Comparison of ENCODE assay signal across 17 mouse cellular contexts in the genomic region with DNA sequence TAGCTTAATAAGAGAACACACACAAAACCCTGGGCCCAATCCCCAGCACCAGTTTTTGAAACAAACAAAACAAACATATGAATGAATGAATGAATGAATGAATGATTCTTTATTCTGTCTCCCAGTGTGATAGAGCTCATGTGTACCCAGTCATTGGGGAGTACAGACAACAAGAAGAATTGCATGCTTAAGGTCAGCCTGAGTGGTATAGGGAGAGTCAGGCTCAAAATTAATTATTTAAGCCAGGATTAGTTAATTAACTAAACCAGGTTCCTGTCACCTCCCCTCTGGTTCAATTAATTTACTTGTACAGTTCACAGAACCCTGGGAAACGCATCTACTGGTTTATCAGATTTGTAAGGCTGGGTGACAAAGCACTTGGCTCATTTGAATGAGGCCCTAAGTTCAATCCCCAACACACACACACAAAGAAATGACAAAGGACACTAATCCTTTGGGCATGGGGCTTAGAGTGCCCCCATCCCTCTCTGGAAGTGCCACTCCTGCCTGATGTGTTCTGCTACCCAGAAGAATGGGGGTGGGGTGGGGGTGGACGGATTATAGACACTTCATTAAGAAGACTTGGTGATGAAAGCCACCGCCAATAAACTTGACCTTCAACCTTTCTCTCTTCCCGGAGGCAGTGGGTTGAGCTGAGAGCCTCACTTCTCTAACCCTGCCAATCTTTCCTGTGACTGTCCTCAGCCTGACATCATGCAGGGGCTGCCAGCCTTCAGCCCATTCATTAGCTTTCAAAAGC. TPM values are rescaled to one million over a fixed set of nuclear protein-coding genes. Genes with fewer than 3 reads are reported as not detected.
A peak's percentile ranks its signal among the peaks of the same experiment; 100 is the strongest.
DNase-seq lines count a peak whose midpoint lies in the region; ATAC-seq and TF ChIP-seq lines count a peak whose summit lies in the region.
"Had no signal": no experiment of that assay in that cellular context is flagged by ENCODE, and none has a peak within 500 bp of the region (broad histone marks: within the 10 kb centered on the region; RNA-seq: fewer than 3 reads in every experiment).

No protein-coding gene starts in this region.

- no peak overlapping the region for H3K4me3 ChIP-seq in cerebellum, adult 2 months (replicated peaks; ENCODE audit: insufficient read depth, low read depth, low read length)
- no peak overlapping the region for H3K4me3 ChIP-seq in forebrain, embryonic 14.5 days (ENCODE audit: low read depth, low read length)
- no peak overlapping the region for H3K4me3 ChIP-seq in midbrain, embryonic 16.5 days (ENCODE audit: low read depth, low read length)
- H3K4me3 ChIP-seq: embryonic facial prominence, embryonic 12.5 days; heart, embryonic 15.5 days; intestine, embryonic 15.5 days; limb, embryonic 15.5 days; neural tube, embryonic 13.5 days had no signal

- DNase-seq in cerebellum, adult 2 months, result no peak
- DNase-seq in cerebellum, postnatal 10 days, result no peak
- DNase-seq in lung, postnatal 10 days, result peak; percentile 30
- no peak for DNase-seq in lung, postnatal 25 days (ENCODE audit: low spot score)
- DNase-seq in forebrain, embryonic 14.5 days (ENCODE audit: low spot score), result peak; percentile 55
- DNase-seq in right cerebral cortex, postnatal 10 days (ENCODE audit: low spot score in 2 of 2), result no peak
- DNase-seq in frontal cortex, postnatal 36 days (ENCODE audit: low spot score in 2 of 2), result no peak
- DNase-seq: cerebellum, adult 18-20 months; kidney, postnatal 14 days; right cerebral cortex, postnatal 14 days had no signal

- no peaks in the 10 kb centered on the region for H3K36me3 ChIP-seq in forebrain, embryonic 14.5 days (ENCODE audit: control insufficient read depth, insufficient read depth, low read length)
- no peaks in the 10 kb centered on the region for H3K36me3 ChIP-seq in midbrain, embryonic 16.5 days (ENCODE audit: control insufficient read depth, insufficient read depth, low read length)
- H3K36me3 ChIP-seq: embryonic facial prominence, embryonic 12.5 days; G1E; heart, embryonic 15.5 days; intestine, embryonic 15.5 days; limb, embryonic 15.5 days; neural tube, embryonic 13.5 days had no signal

- peaks cover 59% of the 10 kb centered on the region for H3K4me1 ChIP-seq in cerebellum, adult 2 months (ENCODE audit: control insufficient read depth, insufficient read depth, low read length)
- peaks cover 12% of the 10 kb centered on the region; the same call in 1 of the 2 replicates for H3K4me1 ChIP-seq in forebrain, embryonic 14.5 days (ENCODE audit: control insufficient read depth, insufficient read depth, low read length)
- H3K4me1 ChIP-seq in midbrain, embryonic 16.5 days (ENCODE audit: control insufficient read depth, insufficient read depth, low read length), result peaks cover 20% of the 10 kb centered on the region
- H3K4me1 ChIP-seq: intestine, embryonic 15.5 days had no signal

- no peak overlapping the region for H3K9ac ChIP-seq in forebrain, embryonic 14.5 days (ENCODE audit: low read length)
- H3K9ac ChIP-seq in midbrain, embryonic 16.5 days (ENCODE audit: low read depth, low read length), result no peak overlapping the region
- H3K9ac ChIP-seq: embryonic facial prominence, embryonic 12.5 days; heart, embryonic 15.5 days; intestine, embryonic 15.5 days; limb, embryonic 15.5 days; neural tube, embryonic 13.5 days had no signal

- no peak overlapping the region for H3K4me2 ChIP-seq in forebrain, embryonic 14.5 days (ENCODE audit: low read length)
- H3K4me2 ChIP-seq in midbrain, embryonic 16.5 days (ENCODE audit: low read length), result no peak overlapping the region
- H3K4me2 ChIP-seq: embryonic facial prominence, embryonic 12.5 days; heart, embryonic 15.5 days; intestine, embryonic 15.5 days; limb, embryonic 15.5 days; neural tube, embryonic 13.5 days had no signal

- TF ChIP-seq POLR2A in cerebellum, adult 2 months (IDR thresholded peaks at IDR 0.05; ENCODE audit: borderline replicate concordance, insufficient read depth, low read length), result no peak

- H3K27ac ChIP-seq in cerebellum, adult 2 months (ENCODE audit: insufficient read depth, low read length), result peak overlapping the region; percentile 62; the same call in 1 of the 2 replicates
- no peak overlapping the region; the same call in 1 of the 2 replicates for H3K27ac ChIP-seq in forebrain, embryonic 14.5 days (ENCODE audit: low read depth, low read length)
- H3K27ac ChIP-seq in midbrain, embryonic 16.5 days (ENCODE audit: low read length), result no peak overlapping the region; the same call in 1 of the 2 replicates
- H3K27ac ChIP-seq: embryonic facial prominence, embryonic 12.5 days; heart, embryonic 15.5 days; intestine, embryonic 15.5 days; limb, embryonic 15.5 days; neural tube, embryonic 13.5 days had no signal

- H3K9me3 ChIP-seq in forebrain, embryonic 14.5 days (replicated peaks; ENCODE audit: control insufficient read depth, low read length), result no peaks in the 10 kb centered on the region
- H3K9me3 ChIP-seq in midbrain, embryonic 16.5 days (replicated peaks; ENCODE audit: control insufficient read depth, low read length, poor library complexity, severe bottlenecking), result no peaks in the 10 kb centered on the region
- H3K9me3 ChIP-seq: embryonic facial prominence, embryonic 12.5 days; G1E; heart, embryonic 15.5 days; intestine, embryonic 15.5 days; limb, embryonic 15.5 days; neural tube, embryonic 13.5 days had no signal

- 46% methylated on average over 4 of the region's 4 CpGs for WGBS in cerebellum, adult 2 months
- WGBS in forebrain, embryonic 14.5 days, result 5% methylated on average over 4 of the region's 4 CpGs
- 16% methylated on average over 4 of the region's 4 CpGs for WGBS in midbrain, embryonic 16.5 days

- ATAC-seq in forebrain, embryonic 14.5 days, result peak; percentile 66
- ATAC-seq in midbrain, embryonic 16.5 days, result peak; percentile 54
- ATAC-seq: intestine, embryonic 15.5 days had no signal

- H3K27me3 ChIP-seq in cerebellum, adult 2 months (ENCODE audit: control insufficient read depth, insufficient read depth, low read length), result no peaks in the 10 kb centered on the region
- no peaks in the 10 kb centered on the region for H3K27me3 ChIP-seq in forebrain, embryonic 14.5 days (replicated peaks; ENCODE audit: control insufficient read depth, insufficient read depth, low read length)
- no peaks in the 10 kb centered on the region for H3K27me3 ChIP-seq in midbrain, embryonic 16.5 days (ENCODE audit: control insufficient read depth, insufficient read depth, low read depth, low read length)
- H3K27me3 ChIP-seq: embryonic facial prominence, embryonic 12.5 days; heart, embryonic 15.5 days; intestine, embryonic 15.5 days; limb, embryonic 15.5 days; neural tube, embryonic 13.5 days had no signal

- no peak for TF ChIP-seq CTCF in cerebellum, adult 2 months (IDR thresholded peaks at IDR 0.05; ENCODE audit: borderline replicate concordance, insufficient read depth, low read depth, low read length)

RNA-seq across cellular contexts. Expression of a gene that starts 34.3 kb away (rescaled TPM):
- 47.5 and 53.1 TPM in 2 replicates for polyA plus RNA-seq in cerebellum, adult 2 months (2012; rRNA removed)
- 2.4 and 2.7 TPM in 2 replicates for polyA plus RNA-seq in forebrain, embryonic 14.5 days (2014; fragmentation: Nextera tagmentation; extraction: Ambion mirVana)
- polyA plus RNA-seq in midbrain, embryonic 16.5 days (2015; fragmentation: Nextera tagmentation; extraction: Ambion mirVana), result 2.2 and 2.6 TPM in 2 replicates

Comparison
In these comparisons a context has a peak if more than half of its experiments do, and no peak if none do; other contexts are left out.
1. DNase-seq: peak in lung, postnatal 10 days (single experiment) and forebrain, embryonic 14.5 days (single experiment); none in cerebellum, adult 2 months (0 of 2), cerebellum, postnatal 10 days (0 of 2), lung, postnatal 25 days (single experiment), right cerebral cortex, postnatal 10 days (0 of 2) and frontal cortex, postnatal 36 days (0 of 2).
2. RNA of a gene that starts 34.3 kb away (polyA plus RNA-seq): 47.5 to 53.1 TPM in cerebellum, adult 2 months; 2.4 to 2.7 TPM in forebrain, embryonic 14.5 days and 2.2 to 2.6 TPM in midbrain, embryonic 16.5 days; every median in the first group is over 10 times any median in the second.